Mouse (Mus musculus) cerebellum, adult (tissue): Measurements from ENCODE around the gene Polr3c.
"Not testable (repeated sequence)": the region's sequence is repeated elsewhere in the genome, so short reads cannot be mapped to it uniquely, and the experiment has no call there.

Experiments used
- ATAC-seq: cut with Nextera tagmentation; 2 replicates; pipeline ENCODE4 v1.9.2; 2017; ENCODE audit warnings: mild to moderate bottlenecking, moderate library complexity, mixed read lengths; ENCODE audit not compliant: insufficient number of reproducible peaks, low FRiP score, low TSS enrichment

Gene Polr3c

GRCm38 (mm10) chr3:96680269-96680956, 47.0 kb downstream of the Polr3c start:
- ATAC-seq = no peak

- no peak for ATAC-seq
These were observed 48.2 kb downstream of the Polr3c start for GRCm38 (mm10) chr3:96679159-96679674.

- ATAC-seq = no peak
These were observed 49.0 kb downstream of the Polr3c start for GRCm38 (mm10) chr3:96678456-96678855.

GRCm38 (mm10) chr3:96675690-96676089, 51.7 kb downstream of the Polr3c start:
- ATAC-seq = no peak

GRCm38 (mm10) chr3:96675171-96675570, 52.3 kb downstream of the Polr3c start:
- ATAC-seq = no peak

- ATAC-seq = no peak
These were observed 53.0 kb downstream of the Polr3c start for GRCm38 (mm10) chr3:96674442-96674841.

- ATAC-seq = no peak
These were observed 53.9 kb downstream of the Polr3c start for GRCm38 (mm10) chr3:96673514-96673913.

- no peak for ATAC-seq
These were observed 55.9 kb downstream of the Polr3c start for GRCm38 (mm10) chr3:96671519-96671918.

GRCm38 (mm10) chr3:96669727-96670468, 57.5 kb downstream of the Polr3c start, which contains the start of gene Ankrd35:
TSS of gene Ankrd35 (plus strand) at chr3:96670131.
- ATAC-seq = peak; percentile 84

GRCm38 (mm10) chr3:96668424-96669067, 58.9 kb downstream of the Polr3c start:
- no peak for ATAC-seq

GRCm38 (mm10) chr3:96667316-96667715, 60.1 kb downstream of the Polr3c start:
- no peak for ATAC-seq

- no peak for ATAC-seq
These were observed 60.5 kb downstream of the Polr3c start for GRCm38 (mm10) chr3:96666916-96667315.

GRCm38 (mm10) chr3:96665732-96666363, 61.6 kb downstream of the Polr3c start:
- not testable (repeated sequence) for ATAC-seq

GRCm38 (mm10) chr3:96663432-96664239, 63.8 kb downstream of the Polr3c start:
- peak; percentile 77 for ATAC-seq

- no peak for ATAC-seq
These were observed 64.6 kb downstream of the Polr3c start for GRCm38 (mm10) chr3:96662731-96663316.
